Mouse (Mus musculus) gastrocnemius, postnatal 36 days (tissue): ENCODE data around the gene Ttc33. TPM values are rescaled to one million over a fixed set of nuclear protein-coding genes. Genes with fewer than 3 reads are reported as not detected.

Experiments used
- DNase-seq, 2 experiments: peaks; one replicate each; pipeline ENCODE4 v3.0.0; 2022
- intact Hi-C: fragments of 180-260 bp; cut with DNase I; formaldehyde crosslinking; loops from one replicate; pipeline ENCODE4 v1.15.1; 2025
- total RNA-seq, 2 experiments: library from RNA; stranded (reverse); gene quantifications; 2 replicates each; pipeline ENCODE4 v1.2.3; 2021

The Ttc33 gene
- total RNA-seq, 2 experiments from 2014 or later, result 43.7 to 48.9 TPM

DNA sequence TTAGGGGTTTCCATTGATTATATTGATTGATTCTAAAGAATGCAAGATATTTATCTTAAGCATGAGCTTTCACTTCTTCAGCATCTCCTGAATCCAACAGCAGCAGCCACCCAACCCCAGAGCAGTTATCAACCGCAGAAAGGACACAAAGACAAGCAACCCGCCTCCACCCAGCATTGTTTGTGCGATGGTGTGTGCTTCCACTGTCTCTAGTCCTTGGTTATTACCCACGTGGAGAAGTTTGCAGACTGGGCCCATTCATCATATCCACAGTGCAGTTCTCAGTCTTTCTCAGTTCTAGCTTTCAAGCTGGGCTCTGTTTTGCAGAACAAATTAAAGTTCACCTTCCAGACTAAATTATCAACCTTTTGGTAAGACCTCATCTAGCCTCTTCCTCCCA is 54.0 kb downstream of the Ttc33 start:
- intact Hi-C loops, result no loop called here

DNA sequence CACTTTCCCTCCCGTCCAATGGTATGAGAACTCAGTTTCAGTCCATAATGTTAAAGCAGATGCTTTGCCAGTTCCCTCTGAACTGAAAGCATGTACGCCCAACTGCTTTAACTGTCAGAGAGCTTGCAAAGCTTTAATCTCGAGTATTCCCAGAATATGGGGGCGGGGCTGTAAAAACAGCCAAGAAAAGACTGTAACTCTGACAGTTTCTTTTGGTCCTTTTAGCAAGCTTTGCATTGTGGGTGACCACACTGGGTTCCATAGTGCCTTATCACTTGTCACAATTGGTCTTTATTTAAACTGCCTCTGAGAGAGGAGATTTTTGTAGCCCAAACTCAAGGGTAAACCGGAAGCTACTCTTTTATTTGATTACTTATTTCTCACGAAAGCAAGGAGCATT is 54.6 kb downstream of the Ttc33 start:
- intact Hi-C loops, result no loop called here
- DNase-seq, result no peak

More for the DNA sequence above, 54.0 kb downstream of the Ttc33 start:
- no peak for DNase-seq

DNA sequence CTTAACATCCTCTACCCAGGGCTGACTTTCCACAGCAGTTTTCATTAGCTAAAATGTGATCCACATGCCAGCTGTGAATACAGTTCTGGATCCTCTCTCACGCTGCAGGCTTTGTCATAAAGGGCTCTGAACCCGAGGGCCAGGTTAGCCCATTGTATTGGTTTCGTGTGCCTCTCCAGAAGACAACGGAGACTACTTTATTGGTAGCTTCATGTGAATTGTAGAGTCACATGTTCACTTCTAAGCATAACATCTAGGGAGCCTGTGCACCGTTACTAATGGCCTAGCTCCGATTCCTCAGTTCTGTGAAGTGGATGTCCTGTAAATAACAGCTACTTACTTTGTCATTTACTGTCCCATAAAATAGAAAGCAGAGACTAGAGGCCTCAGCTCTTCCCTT is 55.0 kb downstream of the Ttc33 start:
- DNase-seq, result no peak
- intact Hi-C loops, result no loop called here

- peak in 1 of 2 experiments; percentile 32 for DNase-seq
- intact Hi-C loops, result no loop called here
Observed at GRCm38 (mm10) chr15:5241304-5242201, 56.2 kb downstream of the Ttc33 start.

GRCm38 (mm10) chr15:5242241-5243035 is 57.1 kb downstream of the Ttc33 start:
- intact Hi-C loops, result no loop called here
- peak in 1 of 2 experiments; percentile 35 for DNase-seq

GRCm38 (mm10) chr15:5243036-5243958 is 58.0 kb downstream of the Ttc33 start:
- no peak for DNase-seq

DNA sequence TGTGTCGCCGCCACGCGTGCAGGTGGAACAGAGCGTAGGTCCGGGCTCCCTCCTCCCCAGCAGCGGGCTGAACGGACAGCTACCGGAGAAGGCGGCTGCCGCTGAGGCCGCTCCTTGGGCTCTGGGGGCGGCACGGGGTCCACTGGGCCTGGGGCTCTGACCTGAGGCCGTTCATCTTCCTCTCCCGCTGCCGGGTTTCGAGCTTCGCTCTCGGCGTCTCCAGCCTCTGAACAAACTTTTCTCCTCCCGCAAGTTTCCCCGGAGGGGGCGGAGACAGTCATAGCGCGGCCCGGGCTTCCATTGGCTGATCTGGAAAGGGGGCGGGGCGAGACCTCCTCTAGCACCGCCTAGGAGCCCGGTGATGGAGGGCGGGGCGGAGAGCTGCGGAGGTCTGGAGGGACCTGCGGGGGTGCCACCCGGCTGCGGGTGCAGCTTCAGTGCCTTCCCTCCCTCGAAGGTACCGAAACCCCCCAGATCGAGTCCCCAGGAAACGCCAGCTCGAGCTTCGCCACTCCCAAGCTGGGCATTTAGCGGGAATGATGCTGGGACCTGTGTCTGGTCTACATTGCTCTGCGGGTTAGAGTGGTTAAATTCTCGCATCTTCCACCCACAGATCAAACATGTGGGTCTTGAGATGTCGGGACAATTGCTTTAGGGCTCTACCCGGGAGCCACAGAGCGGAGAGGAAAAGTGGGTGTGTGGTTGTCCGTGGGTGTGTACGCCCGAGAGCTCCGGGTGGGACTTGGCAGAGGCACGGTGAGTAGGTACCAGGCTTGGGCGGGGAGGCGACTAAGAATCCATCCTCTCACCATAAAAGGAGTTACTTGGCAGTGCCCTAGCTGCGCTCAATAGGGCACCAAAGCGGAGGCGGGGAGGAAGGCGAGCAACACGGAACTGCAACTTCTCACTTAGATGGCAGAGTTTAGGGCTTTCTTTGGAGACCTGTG is 58.9 kb downstream of the Ttc33 start, which contains the start of gene Ptger4:
Gene Ptger4, minus strand, starts transcription at position 229 of the 947 bp plus-strand sequence.
- peak; percentile 87 to 94 for DNase-seq
- intact Hi-C loops, result no loop called here

More at GRCm38 (mm10) chr15:5243036-5243958, 58.0 kb downstream of the Ttc33 start:
- intact Hi-C loops, result no loop called here

GRCm38 (mm10) chr15:5250182-5250581 is 64.9 kb downstream of the Ttc33 start:
- no peak for DNase-seq
- intact Hi-C loops, result no loop called here

DNA sequence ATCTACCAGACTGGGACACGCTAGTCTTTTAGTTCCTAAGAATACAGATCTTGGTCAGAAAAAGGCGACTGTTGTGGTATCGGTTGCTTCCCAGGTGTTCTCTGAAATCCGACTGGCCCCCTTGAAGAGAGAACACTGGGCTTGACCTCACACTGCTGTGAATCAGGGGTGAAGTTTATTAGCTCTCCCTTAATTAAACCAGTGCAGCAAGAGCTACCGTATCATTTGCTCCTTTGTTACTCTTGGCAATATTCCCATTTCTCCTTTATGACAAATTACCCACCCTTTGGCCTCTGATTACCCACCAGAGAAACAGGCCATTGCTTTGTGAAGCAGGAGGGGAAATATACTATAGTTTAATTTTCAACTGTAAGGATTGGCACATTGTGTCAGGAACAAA is 74.9 kb downstream of the Ttc33 start:
- no peak for DNase-seq
- intact Hi-C loops, result no loop called here

- DNase-seq, result no peak
- intact Hi-C loops, result no loop called here
Observed at GRCm38 (mm10) chr15:5261004-5261403, 75.7 kb downstream of the Ttc33 start.

DNA sequence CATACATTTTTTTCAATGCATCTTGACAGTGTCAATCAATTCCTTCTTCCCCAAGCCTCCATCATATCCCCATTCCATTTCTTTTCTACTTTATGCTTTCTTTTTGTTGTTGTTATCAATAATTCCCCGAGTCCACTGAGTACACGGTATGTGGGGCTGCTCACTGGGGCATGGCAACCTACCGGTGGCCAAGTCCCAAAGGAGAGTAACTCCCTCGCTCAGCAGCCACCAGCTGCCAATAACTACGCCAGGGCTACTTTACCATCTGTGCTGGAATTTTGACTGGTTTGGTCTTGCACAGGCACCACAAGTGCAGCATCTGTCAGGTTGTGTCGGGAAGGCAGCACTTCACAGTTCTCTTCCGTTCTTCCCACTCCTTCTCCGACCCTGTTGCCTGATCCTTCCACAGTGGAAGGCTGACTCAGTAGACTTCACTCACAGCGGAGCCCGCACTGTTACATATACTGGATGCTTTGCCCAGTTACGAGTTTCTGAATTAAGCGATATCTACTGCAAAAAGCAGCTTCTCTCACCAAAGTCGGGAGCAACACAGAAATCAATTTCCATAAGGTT is 76.9 kb downstream of the Ttc33 start:
- intact Hi-C loops, result no loop called here
- no peak for DNase-seq

- DNase-seq, result no peak
- intact Hi-C loops, result no loop called here
Observed at GRCm38 (mm10) chr15:5262874-5263504, 77.7 kb downstream of the Ttc33 start.

- DNase-seq, result no peak
- intact Hi-C loops, result no loop called here
Observed at GRCm38 (mm10) chr15:5266095-5266494, 80.8 kb downstream of the Ttc33 start.

Other genes starting within 250 kb of the Ttc33 start
- 1 to 10 TPM in 1 of 2 experiments, under 1 TPM in 1; 0.94 to 2.6 TPM for gene C7, start 121.8 kb upstream of the Ttc33 start, total RNA-seq
- gene Card6, start 77.0 kb upstream of the Ttc33 start, total RNA-seq, result 1 to 10 TPM; 2.2 TPM
- 100 to 1,000 TPM; 140 to 189 TPM for gene Rpl37, start 68.9 kb upstream of the Ttc33 start, total RNA-seq
- gene Prkaa1, start 41.7 kb upstream of the Ttc33 start, total RNA-seq, result 1 to 10 TPM; 9.0 to 9.4 TPM
- 1 to 10 TPM; 1.1 to 2.2 TPM for gene Ptger4, start 58.7 kb downstream of the Ttc33 start, total RNA-seq